Mouse (Mus musculus) kidney, adult 2 months (tissue): ENCODE measurements around the gene Arhgap32. TPM values are rescaled to one million over a fixed set of nuclear protein-coding genes. Genes with fewer than 3 reads are reported as not detected.

ENCODE experiments used
- DNase-seq: peaks from one replicate; pipeline ENCODE4 v3.0.0; 2021
- H3K27ac ChIP-seq: fragments of 200-500 bp; 2 replicates; pipeline ENCODE4 v1.5.1; 2012; ENCODE audit warnings: low read depth, low read length, control low read depth, inconsistent platforms; ENCODE audit not compliant: insufficient read depth
- H3K27me3 ChIP-seq: fragments of 200-500 bp; replicated peaks from 2 replicates; pipeline ENCODE4 v1.6.1; 2012; ENCODE audit warnings: mild to moderate bottlenecking, moderate library complexity, low read length, inconsistent platforms; ENCODE audit not compliant: control insufficient read depth, insufficient read depth
- H3K36me3 ChIP-seq: fragments of 200-500 bp; 2 replicates; pipeline ENCODE4 v1.6.1; 2012; ENCODE audit warnings: mild to moderate bottlenecking, moderate library complexity, low read length, inconsistent platforms; ENCODE audit not compliant: control insufficient read depth, insufficient read depth
- H3K4me1 ChIP-seq: fragments of 200-500 bp; 2 replicates; pipeline ENCODE4 v1.6.1; 2011; ENCODE audit warnings: low read length; ENCODE audit not compliant: control insufficient read depth, insufficient read depth
- H3K4me3 ChIP-seq: fragments of 200-500 bp; 2 replicates; pipeline ENCODE4 v1.5.1; 2011; ENCODE audit warnings: mild to moderate bottlenecking, low read depth, low read length, control low read depth; ENCODE audit not compliant: insufficient read depth
- CTCF ChIP-seq: fragments of 200-500 bp; conservative IDR thresholded peaks from 2 replicates; pipeline ENCODE4 v1.5.1; 2011; ENCODE audit warnings: low read depth, mild to moderate bottlenecking, control low read depth, low read length, moderate library complexity, mixed read lengths; ENCODE audit not compliant: insufficient read depth, insufficient read length
- POLR2A ChIP-seq: fragments of 200-500 bp; IDR thresholded peaks from one replicate; pipeline ENCODE4 v1.6.1; 2011; ENCODE audit warnings: low read depth, low read length, control low read depth
- WGBS: fragments of 180-500 bp; shearing (Covaris S2); methylation state at CpG from one replicate; pipeline ENCODE4 v1.1.7; 2018; 5-methylcytosine and 5-hydroxymethylcytosine counted together
- polyA plus RNA-seq: library from polyadenylated mRNA; depleted of rRNA; stranded (reverse); fragments of >200 nt; gene quantifications from 2 replicates; pipeline ENCODE4 v1.2.3, GENCODE M21; 2012; rRNA removed

Gene Arhgap32
- polyA plus RNA-seq, 1 experiment: 9.5 TPM

- no peak overlapping the region for H3K4me3 ChIP-seq
- 59% methylated on average over 4 of the region's 4 CpGs for WGBS
- H3K27ac ChIP-seq: no peak overlapping the region
- TF ChIP-seq CTCF: no peak
- TF ChIP-seq POLR2A: no peak
- no peaks in the 10 kb centered on the region for H3K36me3 ChIP-seq
- H3K4me1 ChIP-seq: no peaks in the 10 kb centered on the region
- H3K27me3 ChIP-seq: no peaks in the 10 kb centered on the region
- no peak for DNase-seq
Observed at GRCm38 (mm10) chr9:32312208-32312607, 196.3 kb downstream of the Arhgap32 start.

GRCm38 (mm10) chr9:32314071-32314470, 198.1 kb downstream of the Arhgap32 start:
- WGBS: 89% methylated on average over 3 of the region's 3 CpGs
- TF ChIP-seq POLR2A (no peak), CTCF (no peak)
- DNase-seq: no peak
- Histone ChIP-seq H3K27ac (no peak overlapping the region), H3K4me3 (no peak overlapping the region), H3K4me1 (no peaks in the 10 kb centered on the region), H3K36me3 (no peaks in the 10 kb centered on the region), H3K27me3 (no peaks in the 10 kb centered on the region)

GRCm38 (mm10) chr9:32315999-32316398, 200.1 kb downstream of the Arhgap32 start:
- Histone ChIP-seq H3K4me3 (no peak overlapping the region), H3K36me3 (no peaks in the 10 kb centered on the region), H3K27ac (no peak overlapping the region), H3K4me1 (no peaks in the 10 kb centered on the region), H3K27me3 (no peaks in the 10 kb centered on the region)
- 91% methylated on average over 3 of the region's 3 CpGs for WGBS
- no peak for DNase-seq
- TF ChIP-seq CTCF (no peak), POLR2A (no peak)

Other genes with a start within 250 kb of the Arhgap32 start
- 0.05 and 0.16 TPM in 2 replicates for gene Barx2, start 202.7 kb upstream of the Arhgap32 start, polyA plus RNA-seq
- 0.81 and 0.84 TPM in 2 replicates for gene Kcnj5, start 228.2 kb downstream of the Arhgap32 start, polyA plus RNA-seq